Mouse (Mus musculus) ovary, postnatal 36 days (tissue): ENCODE results near the gene Gm3573.
"Not testable (repeated sequence)": the region's sequence is repeated elsewhere in the genome, so short reads cannot be mapped to it uniquely, and the experiment has no call there.

ENCODE experiments used
- DNase-seq: peaks from one replicate; pipeline ENCODE4 v3.0.0; 2022; ENCODE audit warnings: low spot score, mixed read lengths

Gene Gm3573

DNA sequence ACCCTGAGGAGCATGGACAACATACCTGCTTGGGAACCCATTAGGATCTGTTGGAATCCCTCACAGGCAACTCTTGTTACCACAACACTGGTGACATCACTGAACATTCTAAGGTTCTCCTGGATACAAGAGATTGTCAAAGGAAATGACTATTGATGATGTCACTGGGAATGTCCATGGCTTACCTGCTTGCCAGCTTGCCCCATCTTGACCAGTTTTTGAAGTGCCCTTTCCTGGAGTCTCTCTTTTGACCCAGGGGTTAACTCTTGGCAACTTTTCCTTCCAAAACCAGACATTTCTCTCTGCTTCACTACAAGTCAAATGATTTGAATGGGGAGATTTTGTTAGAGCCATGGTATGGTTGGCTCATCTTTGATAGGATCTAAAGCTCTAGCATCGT lies at the start of gene Gm3573:
Gene Gm3573 (minus strand): TSS at position 101 of the 400 bp plus-strand sequence.
- DNase-seq, result not testable (repeated sequence)

DNA sequence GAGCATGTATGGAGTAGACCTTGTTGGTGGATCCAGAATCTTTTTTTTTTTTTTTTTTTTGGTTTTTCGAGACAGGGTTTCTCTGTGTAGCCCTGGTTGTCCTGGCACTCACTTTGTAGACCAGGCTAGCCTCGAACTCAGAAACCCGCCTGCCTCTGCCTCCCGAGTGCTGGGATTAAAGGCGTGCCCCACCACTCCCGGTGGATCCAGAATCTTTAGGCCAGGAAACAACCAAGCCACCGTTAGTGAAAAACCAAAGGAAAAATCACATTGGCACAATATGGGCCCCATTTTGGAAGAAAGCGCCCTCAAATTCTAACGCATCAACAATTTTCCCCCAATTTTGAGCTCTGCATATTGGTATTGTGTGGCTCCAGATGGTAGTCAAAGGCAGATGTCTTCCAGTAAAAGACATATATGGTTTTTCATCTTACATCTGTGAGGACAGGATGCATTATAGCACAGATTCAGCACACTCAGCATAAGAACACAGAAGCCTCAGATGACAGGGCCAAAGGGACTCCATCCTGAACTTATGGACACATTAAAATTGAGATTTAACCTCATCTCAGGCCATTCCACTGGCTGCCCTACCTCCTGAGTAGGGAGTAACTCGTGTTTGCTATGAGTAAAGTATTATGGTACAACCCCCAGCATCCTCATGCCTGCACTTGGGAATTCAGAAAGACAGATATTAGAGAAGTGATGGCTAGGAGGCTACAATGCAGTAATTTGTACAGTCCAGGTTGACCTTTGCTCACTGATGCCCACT lies 26.4 kb upstream of the Gm3573 start:
- DNase-seq, result not testable (repeated sequence)

DNA sequence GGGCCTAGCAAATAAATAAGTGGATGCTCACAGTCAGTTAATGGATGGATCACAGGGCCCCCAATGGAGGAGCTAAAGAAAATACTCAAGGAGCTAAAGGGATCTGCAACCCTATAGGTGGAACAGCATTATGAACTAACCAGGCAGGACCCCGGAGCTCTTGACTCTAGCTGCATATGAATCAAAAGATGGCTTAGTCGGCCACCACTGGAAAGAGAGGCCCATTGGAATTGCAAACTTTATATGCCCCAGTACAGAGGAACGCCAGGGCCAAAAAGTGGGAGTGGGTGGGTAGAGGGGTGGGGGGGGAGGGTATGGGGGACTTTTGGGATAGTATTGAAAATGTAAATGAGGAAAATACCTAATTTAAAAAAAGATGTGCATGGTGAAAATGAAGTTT lies 6.7 kb downstream of the Gm3573 start:
- not testable (repeated sequence) for DNase-seq

DNA sequence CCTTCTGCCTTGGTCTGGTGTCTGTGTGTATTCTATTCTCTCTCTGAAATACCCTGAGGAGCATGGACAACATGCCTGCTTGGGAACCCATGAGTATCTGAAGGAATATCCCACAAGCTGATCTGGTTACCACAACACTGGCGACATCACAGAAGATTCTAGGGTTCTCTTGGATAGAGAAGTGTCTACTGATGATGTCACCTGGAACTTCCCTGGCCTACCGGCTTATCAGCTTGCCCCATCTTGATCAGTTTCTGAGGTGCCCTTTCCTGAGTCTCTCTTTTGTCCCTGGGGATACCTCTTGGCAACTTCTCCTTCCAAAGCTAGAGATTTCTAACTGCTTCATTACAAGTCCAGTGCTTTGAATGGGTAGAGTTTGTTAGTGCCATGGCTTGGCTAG lies 28.1 kb downstream of the Gm3573 start, which contains the start of gene Gm17027:
Gene Gm17027 (minus strand): TSS at position 101 of the 400 bp plus-strand sequence.
- DNase-seq, result not testable (repeated sequence)
